Mouse (Mus musculus): ENCODE measurements around the gene A630073D07Rik.
"Not testable (repeated sequence)": the region's sequence is repeated elsewhere in the genome, so short reads cannot be mapped to it uniquely, and the experiment has no call there.

Gene A630073D07Rik

DNA sequence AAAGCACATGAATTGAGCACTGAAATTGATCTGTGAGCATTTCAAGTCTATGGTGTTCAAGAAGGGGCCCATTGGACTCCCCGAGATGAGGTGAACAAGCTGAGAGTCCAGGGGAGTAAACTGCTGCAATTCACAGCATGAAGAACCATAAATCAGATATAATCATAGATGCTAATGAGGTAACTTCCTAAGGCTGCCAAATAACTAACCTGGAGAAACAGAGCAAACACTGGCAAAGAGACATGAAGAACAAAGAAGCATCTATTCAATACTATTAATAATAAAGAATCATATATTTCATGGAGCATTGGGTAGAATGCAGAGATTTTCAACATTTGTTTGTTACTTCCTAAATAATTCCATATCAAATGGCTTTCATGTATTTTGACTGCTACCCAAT, at the start of gene A630073D07Rik:
TSS of gene A630073D07Rik (minus strand) at position 101 of the 400 bp plus-strand sequence.
- no peak for DNase-seq (ENCODE audit: low spot score in 2 of 2)

GRCm38 (mm10) chr6:132700907-132701306, 49.6 kb upstream of the A630073D07Rik start, which contains the start of gene Tas2r121:
Gene Tas2r121 (minus strand): TSS chr6:132701007.
- no peak for DNase-seq (ENCODE audit: low spot score in 2 of 2)

- DNase-seq (ENCODE audit: low spot score in 2 of 2) = not testable (repeated sequence)
Observed at GRCm38 (mm10) chr6:132691596-132691995, 40.3 kb upstream of the A630073D07Rik start.

- DNase-seq (ENCODE audit: low spot score in 2 of 2) = no peak
Observed at GRCm38 (mm10) chr6:132656653-132657052, 5.3 kb upstream of the A630073D07Rik start, which contains the start of gene Tas2r120. Gene Tas2r120 (plus strand): TSS chr6:132656953.

- no peak for DNase-seq (ENCODE audit: low spot score in 2 of 2)
Observed at GRCm38 (mm10) chr6:132649399-132649798, 1.9 kb downstream of the A630073D07Rik start.

DNA sequence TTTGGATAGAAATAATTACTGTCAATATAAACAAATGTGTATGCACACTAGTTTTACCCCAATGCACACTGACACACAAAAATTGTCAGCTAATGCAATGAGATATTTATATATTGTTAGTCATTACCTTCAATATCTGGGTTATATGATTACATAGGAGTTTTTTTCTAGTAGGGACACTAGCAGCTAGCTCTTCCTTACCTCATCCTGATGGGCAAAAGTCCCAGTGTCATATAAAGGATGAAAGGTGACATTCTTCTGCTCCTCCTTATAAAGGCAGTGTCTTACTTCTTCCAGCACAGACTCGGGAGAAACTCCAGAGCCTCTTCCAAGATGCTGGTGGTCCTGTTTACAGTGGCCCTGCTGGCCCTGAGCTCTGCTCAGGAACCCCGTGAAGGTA, 55.7 kb downstream of the A630073D07Rik start, which contains the start of gene Prp2:
TSS of gene Prp2 (plus strand) at position 301 of the 400 bp plus-strand sequence.
- DNase-seq (ENCODE audit: low spot score in 2 of 2) = not testable (repeated sequence)
